Mouse (Mus musculus) intestine, embryonic 14.5 days (tissue): ENCODE results near the gene Cgref1. TPM values are rescaled to one million over a fixed set of nuclear protein-coding genes. Genes with fewer than 3 reads are reported as not detected.

Source experiments
- ATAC-seq: fragments of 200-750 bp; cut with Nextera tagmentation; replicated peaks from 2 replicates; pipeline ENCODE4 v1.8.0; 2017; ENCODE audit warnings: low read depth, moderate number of reproducible peaks, moderate TSS enrichment, moderate library complexity; ENCODE audit not compliant: low FRiP score, low TSS enrichment
- DNase-seq: peaks from one replicate; pipeline ENCODE4 v3.0.0-alpha.2; 2018; ENCODE audit warnings: low spot score
- H3K27ac ChIP-seq: fragments of 300-500 bp; sonication (generic); 2 replicates; pipeline ENCODE4 v1.5.1; 2014; ENCODE audit warnings: low read depth, mild to moderate bottlenecking, control low read depth
- H3K27me3 ChIP-seq: fragments of 300-500 bp; sonication (generic); replicated peaks from 2 replicates; pipeline ENCODE4 v1.6.1; 2014; ENCODE audit warnings: low read length, control low read depth; ENCODE audit not compliant: control insufficient read depth, insufficient read depth
- H3K36me3 ChIP-seq: fragments of 300-500 bp; sonication (generic); 2 replicates; pipeline ENCODE4 v1.6.1; 2014; ENCODE audit warnings: low read length, control low read depth; ENCODE audit not compliant: control insufficient read depth, insufficient read depth
- H3K4me1 ChIP-seq: fragments of 300-500 bp; sonication (generic); replicated peaks from 2 replicates; pipeline ENCODE4 v1.6.1; 2014; ENCODE audit warnings: low read length, control low read depth, mixed read lengths; ENCODE audit not compliant: control insufficient read depth, insufficient read depth
- H3K4me2 ChIP-seq: fragments of 300-500 bp; sonication (generic); 2 replicates; pipeline ENCODE4 v1.6.1; 2014; ENCODE audit warnings: low read length
- H3K4me3 ChIP-seq: fragments of 300-500 bp; sonication (generic); 2 replicates; pipeline ENCODE4 v1.5.1; 2014; ENCODE audit warnings: low read depth, low read length, control low read depth, mixed read lengths
- H3K9ac ChIP-seq: fragments of 300-500 bp; sonication (generic); 2 replicates; pipeline ENCODE4 v1.6.1; 2014; ENCODE audit warnings: mild to moderate bottlenecking, low read length
- H3K9me3 ChIP-seq: fragments of 300-500 bp; sonication (generic); 2 replicates; pipeline ENCODE4 v1.6.1; 2016; ENCODE audit warnings: low read length, control low read depth; ENCODE audit not compliant: control insufficient read depth
- WGBS: fragments of 180-500 bp; shearing (Covaris S2); extraction: QIAGEN DNeasy Blood & Tissue Kit; methylation state at CpG from one replicate; pipeline ENCODE4 v1.1.7; 2014; 5-methylcytosine and 5-hydroxymethylcytosine counted together
- polyA plus RNA-seq: library from polyadenylated mRNA; unstranded; fragments of >200 nt; fragmentation: Nextera tagmentation; extraction: Ambion mirVana; gene quantifications from 2 replicates; pipeline ENCODE4 v1.2.1, GENCODE M21; 2014

Cgref1 gene
- polyA plus RNA-seq, 1 experiment from 2014 or later = 14.2 TPM

GRCm38 (mm10) chr5:30943004-30943403 lies 2.4 kb downstream of the Cgref1 start:
- DNase-seq = no peak
- no peak overlapping the region for H3K4me3 ChIP-seq
- H3K9me3 ChIP-seq = no peaks in the 10 kb centered on the region
- H3K4me2 ChIP-seq = no peak overlapping the region
- H3K36me3 ChIP-seq = no peaks in the 10 kb centered on the region
- H3K27ac ChIP-seq = no peak overlapping the region
- H3K9ac ChIP-seq = no peak overlapping the region
- no peak for ATAC-seq
- 92% methylated on average over 2 of the region's 2 CpGs for WGBS
- peaks cover 18% of the 10 kb centered on the region for H3K27me3 ChIP-seq
- 0 out of 2 replicates have a peak, but pooled peaks cover 2% of the 10 kb centered on the region for H3K4me1 ChIP-seq

DNA sequence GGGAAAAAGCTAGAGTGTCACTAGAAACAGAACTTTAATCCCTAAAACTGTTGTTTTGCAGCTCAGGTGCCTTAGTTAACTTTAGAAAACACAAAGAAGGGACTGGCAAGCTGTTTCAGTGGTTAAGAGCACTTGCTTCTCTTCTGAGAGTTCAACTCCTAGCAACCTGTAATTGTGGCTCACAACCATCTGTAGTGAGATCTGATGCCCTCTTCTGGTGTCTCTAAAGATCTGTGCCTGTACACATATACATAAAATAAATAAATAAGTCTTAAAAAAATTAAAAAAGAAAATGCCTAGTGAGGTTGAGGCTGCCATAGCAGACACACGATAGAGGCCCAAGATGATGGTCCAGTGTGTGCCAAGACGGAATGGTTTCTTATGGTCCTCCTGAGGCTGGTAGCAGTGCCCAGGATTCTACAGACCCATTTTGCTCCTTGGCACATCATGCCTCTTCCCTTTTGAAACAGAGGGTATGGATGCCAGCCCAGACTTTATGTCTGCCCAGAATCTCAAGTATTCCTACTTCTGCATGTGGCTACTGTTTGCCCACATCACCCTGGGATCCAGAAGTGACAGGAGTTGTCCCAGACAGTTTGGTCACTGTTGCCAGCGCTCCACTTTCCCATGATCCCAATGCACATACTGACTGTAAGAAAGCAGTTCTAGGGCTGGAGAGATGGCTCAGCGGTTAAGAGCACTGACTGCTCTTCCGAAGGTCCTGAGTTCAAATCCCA lies 10.5 kb downstream of the Cgref1 start:
- no peaks in the 10 kb centered on the region for H3K4me1 ChIP-seq
- H3K9ac ChIP-seq = no peak overlapping the region
- WGBS = 92% methylated on average over 5 of the region's 5 CpGs
- DNase-seq (no peak), ATAC-seq (no peak)
- no peak overlapping the region for H3K4me3 ChIP-seq
- H3K27ac ChIP-seq = no peak overlapping the region
- no peaks in the 10 kb centered on the region for H3K36me3 ChIP-seq
- H3K4me2 ChIP-seq = no peak overlapping the region
- no peaks in the 10 kb centered on the region for H3K27me3 ChIP-seq
- no peaks in the 10 kb centered on the region for H3K9me3 ChIP-seq

- Histone ChIP-seq H3K27me3 (no peaks in the 10 kb centered on the region), H3K4me1 (no peaks in the 10 kb centered on the region), H3K9me3 (no peaks in the 10 kb centered on the region), H3K9ac (no peak overlapping the region), H3K27ac (no peak overlapping the region), H3K4me3 (no peak overlapping the region), H3K36me3 (no peaks in the 10 kb centered on the region), H3K4me2 (no peak overlapping the region)
- 69% methylated on average over 5 of the region's 5 CpGs for WGBS
- DNase-seq = no peak
- no peak for ATAC-seq
These were observed 11.7 kb downstream of the Cgref1 start for GRCm38 (mm10) chr5:30933705-30934104.

GRCm38 (mm10) chr5:30931378-30931777 lies 14.0 kb downstream of the Cgref1 start:
- no peak overlapping the region for H3K4me2 ChIP-seq
- ATAC-seq (no peak), DNase-seq (no peak)
- no peaks in the 10 kb centered on the region for H3K27me3 ChIP-seq
- H3K9me3 ChIP-seq = no peaks in the 10 kb centered on the region
- no peak overlapping the region for H3K9ac ChIP-seq
- H3K27ac ChIP-seq = no peak overlapping the region
- H3K4me1 ChIP-seq = no peaks in the 10 kb centered on the region
- H3K36me3 ChIP-seq = no peaks in the 10 kb centered on the region
- no peak overlapping the region for H3K4me3 ChIP-seq
- WGBS = 82% methylated on average over 4 of the region's 4 CpGs

DNA sequence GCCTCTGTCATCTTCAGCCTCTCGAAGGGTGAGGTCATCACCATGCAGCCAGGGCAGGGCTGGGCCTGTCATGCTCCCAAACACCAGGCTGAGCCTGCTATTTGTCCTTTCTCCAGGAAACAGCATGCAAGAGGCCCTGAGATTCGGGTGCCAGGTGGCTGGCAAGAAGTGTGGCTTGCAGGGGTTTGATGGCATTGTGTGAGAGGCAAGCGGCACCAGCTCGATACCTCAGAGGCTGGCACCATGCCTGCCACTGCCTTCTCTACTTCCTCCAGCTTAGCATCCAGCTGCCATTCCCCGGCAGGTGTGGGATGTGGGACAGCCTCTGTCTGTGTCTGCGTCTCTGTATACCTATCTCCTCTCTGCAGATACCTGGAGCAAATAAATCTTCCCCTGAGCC lies 14.5 kb downstream of the Cgref1 start:
- H3K9ac ChIP-seq = no peak overlapping the region
- H3K36me3 ChIP-seq = no peaks in the 10 kb centered on the region
- no peaks in the 10 kb centered on the region for H3K9me3 ChIP-seq
- H3K27ac ChIP-seq = no peak overlapping the region
- no peaks in the 10 kb centered on the region for H3K4me1 ChIP-seq
- H3K27me3 ChIP-seq = no peaks in the 10 kb centered on the region
- DNase-seq (no peak), ATAC-seq (no peak)
- WGBS = 79% methylated on average over 6 of the region's 6 CpGs
- H3K4me3 ChIP-seq = no peak overlapping the region
- H3K4me2 ChIP-seq = no peak overlapping the region

DNA sequence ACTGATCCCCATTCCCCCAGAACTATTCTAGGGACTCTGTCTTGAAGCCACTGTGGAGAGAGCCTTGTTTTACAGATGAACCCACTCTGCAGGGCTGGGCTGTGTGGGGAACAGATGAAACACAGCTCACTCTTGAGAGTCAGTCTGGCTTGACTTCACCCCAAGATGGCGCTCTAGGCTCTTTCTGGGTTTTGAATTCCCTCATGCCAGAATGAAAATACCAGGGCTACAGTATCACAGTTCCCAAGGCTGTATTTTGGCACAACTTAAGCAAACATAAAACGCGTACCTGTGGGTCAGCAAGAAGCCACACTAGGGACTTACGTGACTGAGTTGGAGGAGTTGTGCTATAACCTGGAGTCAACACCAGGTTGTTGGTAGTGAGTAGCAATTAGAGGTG lies 15.3 kb downstream of the Cgref1 start:
- peak; percentile 80 for DNase-seq
- H3K27me3 ChIP-seq = no peaks in the 10 kb centered on the region
- H3K27ac ChIP-seq = no peak overlapping the region
- H3K4me1 ChIP-seq = no peaks in the 10 kb centered on the region
- ATAC-seq = no peak
- no peak overlapping the region for H3K4me3 ChIP-seq
- 0 out of 2 replicates have a peak, but pooled peaks cover 3% of the 10 kb centered on the region for H3K36me3 ChIP-seq
- H3K9ac ChIP-seq = no peak overlapping the region
- WGBS = 42% methylated on average over 4 of the region's 4 CpGs
- H3K4me2 ChIP-seq = no peak overlapping the region
- no peaks in the 10 kb centered on the region for H3K9me3 ChIP-seq

DNA sequence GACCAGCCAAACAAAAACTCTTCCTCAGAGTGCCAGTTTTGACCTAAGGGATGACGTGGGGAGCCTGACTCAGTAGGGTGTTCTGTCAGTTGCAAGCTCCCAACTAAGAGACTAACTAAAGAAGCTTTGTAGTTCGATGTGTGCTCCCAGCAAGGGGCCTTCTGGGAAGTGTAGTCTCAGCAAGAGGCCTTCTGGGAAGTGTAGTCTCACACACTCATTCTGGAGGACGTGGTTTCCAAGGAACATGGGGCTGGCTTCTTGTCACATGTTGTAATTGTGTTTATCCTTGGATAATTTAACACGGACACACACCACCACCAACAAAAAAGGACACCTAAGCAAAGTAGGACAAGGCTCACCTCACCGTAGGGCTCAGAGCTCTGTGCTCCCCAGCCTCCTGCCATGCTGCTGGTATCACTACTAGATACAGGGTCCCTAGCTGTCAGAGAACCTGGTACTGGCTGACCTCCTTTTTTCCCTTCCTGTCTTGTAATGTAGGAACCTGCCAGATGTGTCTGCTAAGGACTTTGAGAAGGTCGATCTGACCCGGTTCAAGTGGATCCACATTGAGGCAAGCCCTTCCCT lies 17.4 kb downstream of the Cgref1 start:
- Histone ChIP-seq H3K36me3 (0 out of 2 replicates have a peak, but pooled peaks cover 3% of the 10 kb centered on the region), H3K27me3 (no peaks in the 10 kb centered on the region), H3K27ac (no peak overlapping the region), H3K9ac (no peak overlapping the region), H3K4me1 (no peaks in the 10 kb centered on the region), H3K4me2 (peak overlapping the region; percentile 7; the same call in 1 of the 2 replicates), H3K4me3 (no peak overlapping the region), H3K9me3 (no peaks in the 10 kb centered on the region)
- DNase-seq (no peak), ATAC-seq (no peak)
- 42% methylated on average over 7 of the region's 7 CpGs for WGBS

DNA sequence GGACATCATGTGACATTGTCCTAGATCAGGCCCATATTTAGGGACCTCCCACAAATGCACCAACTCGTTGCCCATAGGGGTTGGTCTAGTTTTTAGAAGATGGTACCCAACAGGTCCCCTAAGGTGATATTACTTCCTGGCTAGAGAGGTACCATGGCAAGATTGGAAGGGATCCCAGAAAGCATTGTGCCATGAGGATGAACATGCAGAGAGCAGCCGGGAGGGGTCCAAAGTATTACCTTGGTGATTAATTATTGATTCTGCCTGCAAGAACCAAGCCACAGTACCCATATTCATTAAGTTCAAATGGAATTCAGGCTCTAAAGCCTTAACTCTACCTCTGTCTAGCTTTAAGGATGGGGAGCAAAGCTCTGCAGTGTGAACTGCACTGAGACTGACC lies 19.3 kb downstream of the Cgref1 start:
- H3K4me1 ChIP-seq = peaks cover 12% of the 10 kb centered on the region
- H3K27me3 ChIP-seq = no peaks in the 10 kb centered on the region
- no peaks in the 10 kb centered on the region for H3K9me3 ChIP-seq
- DNase-seq (no peak), ATAC-seq (no peak)
- 78% methylated on average over 2 of the region's 2 CpGs for WGBS
- peaks cover 4% of the 10 kb centered on the region; the same call in 1 of the 2 replicates for H3K36me3 ChIP-seq
- no peak overlapping the region for H3K4me3 ChIP-seq
- H3K4me2 ChIP-seq = no peak overlapping the region
- no peak overlapping the region for H3K9ac ChIP-seq
- H3K27ac ChIP-seq = no peak overlapping the region

GRCm38 (mm10) chr5:30925217-30925616 lies 20.2 kb downstream of the Cgref1 start:
- Histone ChIP-seq H3K4me2 (no peak overlapping the region), H3K27me3 (no peaks in the 10 kb centered on the region), H3K36me3 (peaks cover 12% of the 10 kb centered on the region), H3K27ac (no peak overlapping the region), H3K4me1 (peaks cover 15% of the 10 kb centered on the region), H3K9ac (no peak overlapping the region), H3K9me3 (no peaks in the 10 kb centered on the region), H3K4me3 (no peak overlapping the region)
- WGBS = 91% methylated on average over 5 of the region's 5 CpGs
- ATAC-seq = no peak
- DNase-seq = no peak
